Mouse (Mus musculus) kidney, adult 2 months (tissue): Measurements from ENCODE around the gene Fam83f.

Source experiments
- CTCF ChIP-seq: fragments of 200-500 bp; conservative IDR thresholded peaks from 2 replicates; pipeline ENCODE4 v1.5.1; 2011; ENCODE audit warnings: low read depth, mild to moderate bottlenecking, control low read depth, low read length, moderate library complexity, mixed read lengths; ENCODE audit not compliant: insufficient read depth, insufficient read length
- POLR2A ChIP-seq: fragments of 200-500 bp; IDR thresholded peaks from one replicate; pipeline ENCODE4 v1.6.1; 2011; ENCODE audit warnings: low read depth, low read length, control low read depth

GRCm38 (mm10) chr15:80709593-80709992 lies 37.9 kb downstream of the Fam83f start:
- TF ChIP-seq CTCF (peak; percentile 16; the same call in 1 of the 2 replicates), POLR2A (no peak)
